Mouse (Mus musculus) C2C12 (cell line): ENCODE data around the gene Ppfibp1.
A peak's percentile ranks its signal among the peaks of the same experiment; 100 is the strongest.

Experiments
- CTCF ChIP-seq: IDR thresholded peaks from one replicate; pipeline ENCODE4 v1.5.1; 2011; ENCODE audit not compliant: control insufficient read depth, insufficient read depth, insufficient read length
- MAX ChIP-seq: IDR thresholded peaks from one replicate; pipeline ENCODE4 v1.6.1; 2011; ENCODE audit warnings: mild to moderate bottlenecking, control low read depth
- MYOD1 ChIP-seq: IDR thresholded peaks from one replicate; pipeline ENCODE4 v1.6.1; 2011; ENCODE audit warnings: low read depth; ENCODE audit not compliant: control insufficient read depth, insufficient read length
- MYOG ChIP-seq: IDR thresholded peaks from one replicate; pipeline ENCODE4 v1.6.1; 2011; ENCODE audit not compliant: control insufficient read depth, insufficient read length; ENCODE audit errors: extremely low read depth
- USF1 ChIP-seq: IDR thresholded peaks from one replicate; pipeline ENCODE4 v1.6.1; 2011; ENCODE audit warnings: low read depth, mild to moderate bottlenecking, control low read depth, moderate library complexity

- TF ChIP-seq CTCF (no peak), USF1 (no peak), MAX (peak; percentile 75), MYOD1 (no peak), MYOG (no peak)
Observed at GRCm38 (mm10) chr6:146887958-146888659, at the start of gene Ppfibp1.
